Mouse (Mus musculus) cerebellum, adult 9-11 months (tissue): Measurements from ENCODE around the gene Ost4.

Source experiments
- DNase-seq: peaks from one replicate; pipeline ENCODE4 v3.0.0; 2022

Ost4 gene

DNA sequence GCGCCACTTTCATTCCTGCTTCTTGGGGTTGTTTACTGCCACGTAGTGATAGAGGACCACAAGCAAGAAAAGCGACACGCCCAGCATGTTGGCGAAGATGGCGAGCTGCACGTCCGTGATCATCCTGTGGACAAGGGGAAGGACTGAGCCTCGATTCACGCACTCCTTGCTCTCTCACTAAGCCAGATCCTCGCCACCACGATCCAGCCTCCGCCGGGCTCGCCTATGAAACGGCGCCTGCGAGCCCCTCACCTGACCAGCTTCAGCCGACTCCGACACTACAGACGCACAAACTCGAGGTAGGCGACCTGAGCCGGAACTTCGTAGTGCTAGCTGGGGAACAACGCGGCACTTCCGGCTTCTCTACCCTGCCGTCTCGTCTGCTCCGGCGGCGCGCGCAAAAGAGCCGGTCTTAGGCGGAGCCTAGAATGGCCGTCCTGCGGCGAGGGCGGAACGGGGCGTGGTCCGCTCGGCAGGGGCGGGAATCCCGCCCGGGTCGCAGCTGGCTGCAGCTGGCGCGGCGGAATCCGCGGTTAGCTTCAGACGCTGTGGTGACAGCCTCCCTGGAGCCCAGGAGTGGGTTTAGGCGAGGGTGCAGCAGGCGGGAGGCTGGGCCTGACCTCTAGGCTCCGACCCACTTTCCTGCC is at the start of gene Ost4:
Ost4 (minus strand) TSS at position 376 of the 647 bp plus-strand sequence.
- peak; percentile 93 for DNase-seq

DNA sequence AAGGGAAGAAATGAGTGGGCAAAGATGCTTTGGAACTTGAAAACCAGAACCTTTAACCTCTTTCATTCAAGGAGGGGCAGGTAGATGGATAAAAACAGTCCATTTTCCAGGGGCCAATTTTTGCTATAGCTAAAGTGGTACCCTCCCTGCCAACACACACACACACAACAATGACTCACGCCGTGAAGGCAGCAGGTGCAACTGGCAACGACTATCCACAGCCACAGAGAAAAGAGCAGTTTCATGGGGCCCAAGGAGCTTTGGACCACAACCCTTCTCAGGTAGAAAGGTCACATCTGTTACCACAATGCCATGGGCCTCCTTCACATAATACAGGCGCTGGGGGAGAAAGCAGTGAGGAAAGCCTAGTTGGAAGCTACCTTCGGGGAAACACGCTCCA is 48.2 kb upstream of the Ost4 start:
- DNase-seq: peak; percentile 32

DNA sequence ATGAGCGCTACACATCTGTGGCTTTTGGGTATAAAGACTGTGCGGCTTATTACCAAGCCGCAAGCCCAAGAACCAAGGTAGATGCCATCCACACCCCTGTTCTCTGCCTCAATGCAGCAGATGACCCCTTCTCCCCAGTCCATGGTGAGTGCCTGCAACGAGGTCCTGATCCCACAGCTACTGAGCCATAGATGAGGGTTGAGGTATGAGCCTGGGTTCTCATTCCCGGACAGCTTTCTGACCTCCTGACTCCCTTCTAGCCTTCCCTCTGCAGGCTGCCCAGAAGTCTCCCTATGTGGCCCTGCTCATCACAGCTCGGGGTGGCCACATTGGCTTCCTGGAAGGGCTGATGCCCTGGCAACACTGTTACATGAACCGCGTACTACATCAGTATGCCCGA is 47.0 kb upstream of the Ost4 start:
- no peak for DNase-seq

DNA sequence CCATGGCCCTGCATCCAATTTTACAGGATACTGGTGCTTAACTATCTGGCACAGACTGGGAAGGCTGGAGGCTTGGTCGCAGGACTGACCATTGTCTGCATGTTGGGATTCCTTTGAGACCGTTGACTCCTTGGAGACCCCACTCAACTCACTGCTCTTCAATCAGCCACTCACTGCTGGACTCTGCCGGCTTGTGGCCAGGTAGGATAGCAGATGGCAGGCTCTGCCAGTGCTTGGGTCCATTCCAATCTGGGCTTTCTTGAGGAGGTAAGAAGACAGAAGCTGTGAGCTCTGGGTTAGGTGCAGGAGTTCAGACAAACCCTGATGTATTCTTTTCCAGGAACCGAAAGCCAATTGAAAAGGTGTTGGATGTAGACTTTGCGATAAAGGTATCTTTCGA is 46.5 kb upstream of the Ost4 start:
- peak; percentile 76 for DNase-seq

DNA sequence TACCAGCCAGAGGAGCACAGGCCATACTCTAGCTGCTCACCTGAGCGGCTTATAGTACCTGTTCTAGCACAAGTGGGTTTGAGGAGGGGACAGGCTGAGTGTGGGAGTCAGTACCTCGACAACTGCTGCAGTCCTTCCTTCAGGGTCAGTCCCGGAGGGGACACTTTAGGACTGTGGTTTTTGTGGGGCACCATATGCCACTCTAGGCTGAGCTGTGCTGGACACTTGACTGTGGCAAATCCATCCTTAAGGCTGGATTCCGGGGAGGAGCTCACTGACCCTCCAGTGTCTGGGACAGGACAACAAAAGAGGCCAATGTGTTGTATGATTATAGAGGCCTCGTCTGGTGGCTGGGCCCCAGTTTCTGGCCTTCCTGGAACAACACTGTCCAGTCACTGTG is 45.0 kb upstream of the Ost4 start:
- no peak for DNase-seq

DNA sequence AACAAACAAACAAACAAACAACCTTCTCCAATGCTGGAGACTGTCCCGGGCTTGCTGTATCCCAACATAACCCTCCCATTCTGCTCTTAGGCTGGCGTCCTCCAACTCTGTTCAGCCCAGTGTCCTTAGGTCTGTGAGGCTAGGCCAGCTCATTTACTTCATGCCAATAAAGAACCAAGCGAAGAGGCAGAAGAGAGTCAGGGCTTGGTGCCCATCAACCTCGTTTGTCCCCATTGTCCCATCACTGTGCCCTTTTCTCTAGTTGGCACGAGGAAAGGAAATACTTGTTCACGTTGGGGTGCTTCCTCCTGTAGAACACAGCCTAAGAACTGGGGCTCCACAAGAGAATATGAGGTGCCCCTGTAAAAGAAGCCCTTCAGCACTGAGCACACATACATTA is 44.1 kb upstream of the Ost4 start:
- DNase-seq: peak; percentile 30

DNA sequence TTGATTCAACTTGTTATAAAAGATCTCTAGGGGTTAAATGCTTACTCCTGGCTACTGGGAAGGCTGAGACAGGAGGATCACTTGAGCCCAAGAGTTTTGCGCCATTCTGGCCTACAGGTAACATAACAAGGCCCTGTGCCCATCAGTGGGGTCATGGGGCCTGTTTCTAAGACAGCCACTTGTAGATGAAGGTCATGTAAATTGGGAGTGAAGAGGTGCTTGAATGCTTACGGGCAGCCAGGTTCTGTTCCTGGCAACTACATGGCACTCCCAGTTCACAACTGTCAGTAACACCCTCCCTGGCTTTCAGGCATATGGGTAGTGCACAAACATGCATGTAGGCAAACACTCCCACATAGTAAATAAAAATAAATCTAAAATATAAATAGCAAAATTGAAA is 43.3 kb upstream of the Ost4 start:
- peak; percentile 40 for DNase-seq

DNA sequence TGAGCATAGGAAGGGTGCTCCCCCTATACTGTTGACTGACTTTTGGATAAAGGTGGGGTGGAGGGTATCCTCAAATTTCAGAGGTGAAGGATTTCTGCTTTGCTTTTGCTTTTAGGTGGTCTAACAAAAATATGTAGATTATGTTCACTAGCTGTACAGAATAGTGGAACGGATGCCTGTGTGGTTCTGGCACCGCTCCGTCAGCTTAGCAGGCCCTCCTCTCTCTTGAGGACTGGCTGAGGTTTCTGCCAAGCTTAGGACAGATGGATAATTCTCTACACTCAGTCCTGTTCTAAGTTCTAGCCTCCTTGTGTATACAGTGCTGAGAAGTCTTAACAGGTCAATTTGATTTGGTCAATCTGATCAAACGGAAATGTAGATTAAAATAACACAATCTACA is 42.9 kb upstream of the Ost4 start:
- DNase-seq: peak; percentile 58

DNA sequence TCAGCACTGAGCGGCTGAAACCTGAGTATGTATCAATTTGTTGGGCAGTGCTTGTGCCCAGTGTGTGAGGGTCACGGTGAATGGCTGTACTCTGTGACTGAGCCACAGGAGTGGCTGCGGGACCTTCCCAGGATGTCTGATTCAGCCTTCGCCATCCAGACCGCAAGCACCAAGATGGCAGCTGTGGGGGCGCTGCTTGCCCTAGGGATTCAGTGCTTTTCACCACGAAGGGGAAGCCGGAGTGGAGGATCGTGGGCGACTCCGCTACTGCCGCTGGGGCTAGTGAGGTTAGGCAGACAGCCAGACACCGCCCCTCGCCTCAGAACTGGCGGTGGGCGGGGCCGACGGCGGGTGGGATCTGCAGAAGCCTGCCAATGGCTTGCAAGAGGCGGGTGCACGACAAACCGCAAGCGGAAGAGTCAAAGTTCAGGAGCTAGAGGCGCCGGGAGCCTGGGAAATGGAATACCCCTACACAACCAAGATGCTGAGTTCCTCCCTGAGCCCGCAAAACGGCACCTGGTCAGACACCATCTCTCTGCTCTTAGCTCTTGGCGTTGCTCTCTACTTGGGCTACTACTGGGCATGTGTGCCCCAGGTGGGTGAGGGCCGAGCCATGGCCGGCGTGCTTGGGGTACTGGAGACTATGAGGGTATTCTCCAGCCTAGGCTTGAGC is 42.2 kb upstream of the Ost4 start:
- DNase-seq: peak; percentile 88

DNA sequence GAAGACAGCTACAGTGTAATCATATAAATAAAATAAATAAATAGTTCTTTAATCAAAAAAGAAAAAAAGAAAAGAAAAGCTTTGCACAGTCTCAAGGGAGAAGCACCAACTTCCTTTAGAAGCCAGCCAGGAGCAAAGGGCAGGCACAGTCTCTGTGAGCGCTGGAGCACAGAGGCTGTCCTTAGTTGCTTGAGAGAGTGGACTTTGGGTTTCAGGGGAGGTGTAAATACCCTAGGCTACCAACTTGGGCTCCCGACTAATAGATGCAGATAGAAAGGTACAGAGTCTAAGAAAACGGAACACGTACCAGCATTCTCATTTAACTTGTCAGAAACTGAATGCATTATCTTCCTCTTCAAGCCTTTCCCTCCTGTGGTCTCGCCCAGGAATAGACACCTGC is 41.0 kb upstream of the Ost4 start:
- no peak for DNase-seq

DNA sequence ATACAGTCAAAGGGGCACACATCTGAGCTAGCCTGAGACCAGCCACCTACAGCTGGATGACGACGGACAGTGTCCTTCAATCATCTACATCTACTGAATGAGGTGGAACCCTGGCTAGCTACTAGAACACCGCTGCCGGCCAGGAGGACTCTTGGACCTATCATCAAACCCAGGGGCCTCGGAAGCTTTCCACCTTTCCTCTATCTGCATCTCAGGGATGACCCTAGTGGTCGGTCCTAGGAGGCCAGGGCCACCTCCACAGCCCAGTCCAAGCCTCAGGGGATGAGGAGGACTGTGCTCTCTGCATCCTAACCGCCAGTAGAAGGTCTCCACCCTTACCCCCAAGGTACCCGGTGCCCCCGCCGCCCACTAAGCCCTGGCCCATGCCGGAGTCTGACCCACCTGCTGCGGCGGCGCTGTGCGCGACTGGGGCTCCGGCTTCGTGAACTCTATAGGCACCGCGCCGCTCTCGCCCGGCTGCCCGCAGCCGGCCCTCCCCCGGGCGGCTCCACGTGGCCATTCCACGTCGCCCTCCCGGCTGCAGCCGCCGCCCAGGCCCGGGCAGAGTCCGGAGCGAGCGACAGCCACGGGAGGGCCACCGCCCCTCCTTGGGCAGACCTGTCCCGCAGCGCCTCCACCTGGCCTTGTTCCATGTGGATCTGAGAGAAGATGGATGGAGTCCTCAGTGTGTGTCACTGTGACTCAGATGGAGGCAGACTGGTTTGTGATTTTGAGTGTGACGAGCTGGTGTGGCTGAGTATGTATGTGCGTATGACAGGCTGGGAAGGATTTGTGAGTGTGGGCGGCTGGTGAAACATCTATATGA is 37.6 kb upstream of the Ost4 start, which contains the start of gene Cgref1:
Cgref1 (minus strand) TSS at position 636 of the 826 bp plus-strand sequence.
- DNase-seq: peak; percentile 81

DNA sequence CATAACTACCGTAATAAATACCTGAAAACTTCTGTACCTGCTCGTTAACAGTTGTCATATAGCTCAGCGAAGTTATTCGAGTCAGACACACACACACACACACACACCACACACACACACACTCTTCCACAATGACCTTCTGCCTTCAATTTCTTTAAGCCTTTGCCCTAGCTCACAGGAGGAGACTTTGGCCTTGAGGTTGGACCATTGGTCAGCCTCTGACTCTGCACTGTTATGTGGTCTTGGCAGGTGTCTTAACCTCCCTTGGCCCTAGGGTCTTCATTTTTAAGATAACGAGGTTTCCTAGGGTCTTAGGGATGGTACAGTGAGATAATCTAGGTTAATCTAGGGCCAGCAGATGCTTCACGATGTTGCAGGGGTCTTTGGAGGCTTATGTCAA is 36.8 kb upstream of the Ost4 start:
- no peak for DNase-seq

DNA sequence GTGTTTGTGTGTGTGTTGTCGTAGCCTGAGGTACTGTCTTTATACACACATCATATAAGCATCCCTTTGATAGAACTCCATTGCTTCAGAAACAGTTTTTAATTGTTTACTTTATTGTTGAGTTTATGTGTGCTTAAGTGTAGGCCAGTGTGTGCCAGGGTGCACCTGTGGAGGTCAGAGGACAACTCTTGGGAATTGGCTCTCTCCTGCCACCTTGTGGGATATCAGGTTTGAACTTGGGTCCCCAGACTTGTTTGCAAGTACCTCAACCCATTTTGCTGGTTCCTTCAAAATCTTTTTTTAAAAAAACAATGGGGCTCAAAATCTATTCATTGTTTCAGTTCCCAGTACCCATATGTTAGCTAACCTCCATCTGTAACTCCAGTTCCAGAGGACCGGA is 35.4 kb upstream of the Ost4 start:
- no peak for DNase-seq

DNA sequence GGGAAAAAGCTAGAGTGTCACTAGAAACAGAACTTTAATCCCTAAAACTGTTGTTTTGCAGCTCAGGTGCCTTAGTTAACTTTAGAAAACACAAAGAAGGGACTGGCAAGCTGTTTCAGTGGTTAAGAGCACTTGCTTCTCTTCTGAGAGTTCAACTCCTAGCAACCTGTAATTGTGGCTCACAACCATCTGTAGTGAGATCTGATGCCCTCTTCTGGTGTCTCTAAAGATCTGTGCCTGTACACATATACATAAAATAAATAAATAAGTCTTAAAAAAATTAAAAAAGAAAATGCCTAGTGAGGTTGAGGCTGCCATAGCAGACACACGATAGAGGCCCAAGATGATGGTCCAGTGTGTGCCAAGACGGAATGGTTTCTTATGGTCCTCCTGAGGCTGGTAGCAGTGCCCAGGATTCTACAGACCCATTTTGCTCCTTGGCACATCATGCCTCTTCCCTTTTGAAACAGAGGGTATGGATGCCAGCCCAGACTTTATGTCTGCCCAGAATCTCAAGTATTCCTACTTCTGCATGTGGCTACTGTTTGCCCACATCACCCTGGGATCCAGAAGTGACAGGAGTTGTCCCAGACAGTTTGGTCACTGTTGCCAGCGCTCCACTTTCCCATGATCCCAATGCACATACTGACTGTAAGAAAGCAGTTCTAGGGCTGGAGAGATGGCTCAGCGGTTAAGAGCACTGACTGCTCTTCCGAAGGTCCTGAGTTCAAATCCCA is 27.3 kb upstream of the Ost4 start:
- no peak for DNase-seq

DNA sequence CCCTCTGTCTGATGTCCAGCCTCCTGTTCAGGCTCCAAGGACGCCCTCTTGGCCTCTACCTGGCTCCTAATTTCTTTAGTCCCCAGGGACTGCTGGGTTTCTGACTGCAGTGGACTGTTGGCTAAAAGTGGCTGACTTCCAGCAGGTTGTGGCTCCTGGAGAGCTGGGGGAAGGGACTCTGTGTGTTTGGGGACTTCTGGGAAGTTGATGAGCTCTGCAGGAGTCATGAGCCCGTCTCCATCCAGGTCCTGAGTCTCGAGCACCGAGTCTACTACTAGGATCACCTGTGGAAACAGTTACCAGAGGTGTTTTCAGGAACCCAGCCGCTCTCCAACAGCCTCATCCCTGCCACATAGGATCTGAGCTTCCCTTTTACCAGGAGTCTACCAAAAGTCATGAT is 26.1 kb upstream of the Ost4 start:
- no peak for DNase-seq

DNA sequence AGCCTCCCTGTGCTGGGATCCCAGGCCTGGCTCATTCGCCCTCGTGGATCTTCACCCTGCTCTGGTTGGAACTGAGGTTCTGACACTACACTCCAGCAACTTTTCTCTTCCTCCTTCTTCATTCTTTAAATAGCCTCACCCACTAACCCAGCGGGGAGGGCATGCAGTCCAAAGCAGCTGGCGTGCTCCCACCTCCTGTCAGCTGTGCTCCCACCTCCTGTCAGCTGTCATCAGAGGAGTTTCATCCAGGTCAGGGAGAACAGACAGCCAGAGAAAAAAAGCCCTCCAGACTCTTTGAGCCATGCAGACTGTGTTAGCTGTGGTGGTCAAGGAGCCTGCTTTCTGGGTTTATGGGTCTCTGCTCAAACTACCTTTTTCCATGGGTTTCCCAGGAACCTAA is 23.8 kb upstream of the Ost4 start:
- no peak for DNase-seq

DNA sequence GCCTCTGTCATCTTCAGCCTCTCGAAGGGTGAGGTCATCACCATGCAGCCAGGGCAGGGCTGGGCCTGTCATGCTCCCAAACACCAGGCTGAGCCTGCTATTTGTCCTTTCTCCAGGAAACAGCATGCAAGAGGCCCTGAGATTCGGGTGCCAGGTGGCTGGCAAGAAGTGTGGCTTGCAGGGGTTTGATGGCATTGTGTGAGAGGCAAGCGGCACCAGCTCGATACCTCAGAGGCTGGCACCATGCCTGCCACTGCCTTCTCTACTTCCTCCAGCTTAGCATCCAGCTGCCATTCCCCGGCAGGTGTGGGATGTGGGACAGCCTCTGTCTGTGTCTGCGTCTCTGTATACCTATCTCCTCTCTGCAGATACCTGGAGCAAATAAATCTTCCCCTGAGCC is 23.3 kb upstream of the Ost4 start:
- peak; percentile 49 for DNase-seq

DNA sequence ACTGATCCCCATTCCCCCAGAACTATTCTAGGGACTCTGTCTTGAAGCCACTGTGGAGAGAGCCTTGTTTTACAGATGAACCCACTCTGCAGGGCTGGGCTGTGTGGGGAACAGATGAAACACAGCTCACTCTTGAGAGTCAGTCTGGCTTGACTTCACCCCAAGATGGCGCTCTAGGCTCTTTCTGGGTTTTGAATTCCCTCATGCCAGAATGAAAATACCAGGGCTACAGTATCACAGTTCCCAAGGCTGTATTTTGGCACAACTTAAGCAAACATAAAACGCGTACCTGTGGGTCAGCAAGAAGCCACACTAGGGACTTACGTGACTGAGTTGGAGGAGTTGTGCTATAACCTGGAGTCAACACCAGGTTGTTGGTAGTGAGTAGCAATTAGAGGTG is 22.5 kb upstream of the Ost4 start:
- DNase-seq: peak; percentile 70

DNA sequence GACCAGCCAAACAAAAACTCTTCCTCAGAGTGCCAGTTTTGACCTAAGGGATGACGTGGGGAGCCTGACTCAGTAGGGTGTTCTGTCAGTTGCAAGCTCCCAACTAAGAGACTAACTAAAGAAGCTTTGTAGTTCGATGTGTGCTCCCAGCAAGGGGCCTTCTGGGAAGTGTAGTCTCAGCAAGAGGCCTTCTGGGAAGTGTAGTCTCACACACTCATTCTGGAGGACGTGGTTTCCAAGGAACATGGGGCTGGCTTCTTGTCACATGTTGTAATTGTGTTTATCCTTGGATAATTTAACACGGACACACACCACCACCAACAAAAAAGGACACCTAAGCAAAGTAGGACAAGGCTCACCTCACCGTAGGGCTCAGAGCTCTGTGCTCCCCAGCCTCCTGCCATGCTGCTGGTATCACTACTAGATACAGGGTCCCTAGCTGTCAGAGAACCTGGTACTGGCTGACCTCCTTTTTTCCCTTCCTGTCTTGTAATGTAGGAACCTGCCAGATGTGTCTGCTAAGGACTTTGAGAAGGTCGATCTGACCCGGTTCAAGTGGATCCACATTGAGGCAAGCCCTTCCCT is 20.4 kb upstream of the Ost4 start:
- DNase-seq: peak; percentile 50

DNA sequence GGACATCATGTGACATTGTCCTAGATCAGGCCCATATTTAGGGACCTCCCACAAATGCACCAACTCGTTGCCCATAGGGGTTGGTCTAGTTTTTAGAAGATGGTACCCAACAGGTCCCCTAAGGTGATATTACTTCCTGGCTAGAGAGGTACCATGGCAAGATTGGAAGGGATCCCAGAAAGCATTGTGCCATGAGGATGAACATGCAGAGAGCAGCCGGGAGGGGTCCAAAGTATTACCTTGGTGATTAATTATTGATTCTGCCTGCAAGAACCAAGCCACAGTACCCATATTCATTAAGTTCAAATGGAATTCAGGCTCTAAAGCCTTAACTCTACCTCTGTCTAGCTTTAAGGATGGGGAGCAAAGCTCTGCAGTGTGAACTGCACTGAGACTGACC is 18.5 kb upstream of the Ost4 start:
- no peak for DNase-seq

DNA sequence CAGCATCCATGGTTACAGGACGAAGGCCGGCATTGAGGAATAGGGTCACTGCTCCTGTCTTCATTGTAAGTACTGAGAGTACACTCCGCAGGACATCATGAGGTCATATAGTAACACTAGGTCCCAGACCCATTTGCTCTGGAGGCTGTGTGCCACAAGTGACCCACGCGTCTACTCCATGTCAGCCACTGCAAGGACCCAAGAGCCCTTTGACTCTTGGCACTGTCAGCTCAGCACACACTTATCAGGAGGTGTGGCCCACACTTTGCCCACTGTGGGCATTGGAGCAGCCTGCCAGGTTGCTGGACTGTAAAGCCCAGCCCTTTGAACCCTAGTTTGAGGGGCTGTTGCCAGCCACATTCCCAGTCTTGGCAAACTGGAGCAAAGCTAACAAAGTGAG is 17.6 kb upstream of the Ost4 start:
- peak; percentile 28 for DNase-seq

DNA sequence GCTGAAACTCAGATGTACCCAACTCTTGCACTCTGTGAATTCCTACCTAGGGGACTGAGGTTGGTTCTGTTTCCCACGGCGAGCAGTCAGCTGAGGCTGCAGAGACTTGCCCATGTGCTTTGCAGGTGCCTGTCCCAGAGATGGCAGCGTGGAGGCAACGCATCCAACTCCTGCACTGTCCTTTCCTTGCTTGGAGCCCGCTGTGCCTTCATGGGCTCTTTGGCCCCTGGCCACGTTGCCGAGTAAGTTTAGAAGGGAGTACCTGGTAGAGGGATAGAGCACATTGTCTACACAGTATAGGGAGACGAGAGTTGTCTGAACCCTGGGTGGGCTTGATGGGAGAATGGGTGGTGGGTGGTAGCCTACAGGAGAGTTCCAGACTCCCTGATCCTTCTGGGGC is 17.0 kb upstream of the Ost4 start:
- peak; percentile 35 for DNase-seq

DNA sequence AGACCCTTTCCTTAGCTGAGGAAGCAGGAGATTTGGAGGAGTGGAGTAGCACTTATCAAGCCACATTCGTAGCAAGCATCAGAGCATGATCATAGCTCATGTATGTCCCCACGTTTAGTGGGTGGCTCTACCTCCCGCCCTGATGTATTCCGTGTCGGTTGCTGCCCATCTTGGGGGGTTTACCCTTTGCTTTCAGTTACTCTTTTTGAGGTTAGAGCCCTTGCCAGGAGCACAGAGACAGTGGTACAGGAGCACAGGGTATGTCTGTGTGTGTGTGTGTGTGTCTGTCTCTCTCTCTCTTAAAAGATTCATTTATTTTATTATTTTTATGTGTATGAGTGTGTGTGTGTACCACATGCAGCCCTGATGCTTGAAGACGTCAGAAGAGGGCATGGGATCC is 15.5 kb upstream of the Ost4 start:
- DNase-seq: no peak
